Mouse (Mus musculus) limb, embryonic 11.5 days (tissue): ENCODE measurements around the gene Gnl1. TPM values are rescaled to one million over a fixed set of nuclear protein-coding genes. Genes with fewer than 3 reads are reported as not detected.
"Not testable (repeated sequence)": the region's sequence is repeated elsewhere in the genome, so short reads cannot be mapped to it uniquely, and the experiment has no call there.

Experiments used
- ATAC-seq: fragments of 200-750 bp; cut with Nextera tagmentation; 2 replicates; pipeline ENCODE4 v1.8.0; 2017; ENCODE audit warnings: low read depth; ENCODE audit not compliant: insufficient number of reproducible peaks, low FRiP score, low TSS enrichment
- DNase-seq: peaks from one replicate; pipeline ENCODE4 v3.0.0-alpha.2; 2015; ENCODE audit warnings: low spot score
- H3K27ac ChIP-seq: fragments of 300-500 bp; sonication (generic); replicated peaks from 2 replicates; pipeline ENCODE4 v1.5.1; 2014; ENCODE audit warnings: low read depth, mild to moderate bottlenecking, low read length
- H3K27me3 ChIP-seq: fragments of 300-500 bp; sonication (generic); 2 replicates; pipeline ENCODE4 v1.6.1; 2014; ENCODE audit warnings: mild to moderate bottlenecking, low read length, mixed read lengths; ENCODE audit not compliant: control insufficient read depth, insufficient read depth
- H3K36me3 ChIP-seq: fragments of 300-500 bp; sonication (generic); 2 replicates; pipeline ENCODE4 v1.6.1; 2014; ENCODE audit warnings: mild to moderate bottlenecking, low read length, moderate library complexity, mixed read lengths; ENCODE audit not compliant: control insufficient read depth, insufficient read depth
- H3K4me1 ChIP-seq: fragments of 300-500 bp; sonication (generic); 2 replicates; pipeline ENCODE4 v1.6.1; 2014; ENCODE audit warnings: low read length, mixed read lengths; ENCODE audit not compliant: control insufficient read depth, insufficient read depth
- H3K4me2 ChIP-seq: fragments of 300-500 bp; sonication (generic); 2 replicates; pipeline ENCODE4 v1.6.1; 2014; ENCODE audit warnings: low read depth, mild to moderate bottlenecking, moderate library complexity; ENCODE audit not compliant: severe bottlenecking
- H3K4me3 ChIP-seq: fragments of 300-500 bp; sonication (generic); 2 replicates; pipeline ENCODE4 v1.5.1; 2014; ENCODE audit warnings: low read depth, low read length
- H3K9ac ChIP-seq: fragments of 300-500 bp; sonication (generic); 2 replicates; pipeline ENCODE4 v1.6.1; 2014; ENCODE audit warnings: mild to moderate bottlenecking, low read length
- H3K9me3 ChIP-seq: fragments of 300-500 bp; sonication (generic); 2 replicates; pipeline ENCODE4 v1.6.1; 2016; ENCODE audit warnings: low read length; ENCODE audit not compliant: control insufficient read depth
- WGBS: fragments of 180-500 bp; shearing (Covaris S2); extraction: QIAGEN DNeasy Blood & Tissue Kit; methylation state at CpG from one replicate; pipeline ENCODE4 v1.1.7; 2014; 5-methylcytosine and 5-hydroxymethylcytosine counted together
- polyA plus RNA-seq: library from polyadenylated mRNA; unstranded; fragments of >200 nt; fragmentation: Nextera tagmentation; extraction: Ambion mirVana; gene quantifications from 2 replicates; pipeline ENCODE4 v1.2.1, GENCODE M21; 2014

Gene Gnl1
- polyA plus RNA-seq, 1 experiment from 2014 or later = 40.8 TPM

GRCm38 (mm10) chr17:35998545-35999305 is 19.1 kb downstream of the Gnl1 start:
- H3K4me3 ChIP-seq = no peak overlapping the region

GRCm38 (mm10) chr17:35999356-35999755 is 19.7 kb downstream of the Gnl1 start:
- DNase-seq (no peak), ATAC-seq (no peak)
- H3K4me3 ChIP-seq = no peak overlapping the region
- 91% methylated on average over 7 of the region's 7 CpGs for WGBS
- no peak overlapping the region for H3K27ac ChIP-seq
- H3K4me1 ChIP-seq = peaks cover 9% of the 10 kb centered on the region; the same call in 1 of the 2 replicates
- no peak overlapping the region for H3K4me2 ChIP-seq
- H3K9me3 ChIP-seq = no peaks in the 10 kb centered on the region
- H3K27me3 ChIP-seq = no peaks in the 10 kb centered on the region
- H3K9ac ChIP-seq = no peak overlapping the region
- no peaks in the 10 kb centered on the region for H3K36me3 ChIP-seq

More at GRCm38 (mm10) chr17:35998545-35999305, 19.1 kb downstream of the Gnl1 start:
- H3K9ac ChIP-seq = no peak overlapping the region
- ATAC-seq (no peak), DNase-seq (no peak)
- no peaks in the 10 kb centered on the region for H3K36me3 ChIP-seq
- no peak overlapping the region for H3K4me2 ChIP-seq
- H3K27me3 ChIP-seq = no peaks in the 10 kb centered on the region
- 90% methylated on average over 6 of the region's 6 CpGs for WGBS
- H3K27ac ChIP-seq = no peak overlapping the region
- peaks cover 9% of the 10 kb centered on the region; the same call in 1 of the 2 replicates for H3K4me1 ChIP-seq
- no peaks in the 10 kb centered on the region for H3K9me3 ChIP-seq

- Histone ChIP-seq H3K4me3 (no peak overlapping the region), H3K27me3 (no peaks in the 10 kb centered on the region), H3K27ac (no peak overlapping the region), H3K9ac (no peak overlapping the region), H3K9me3 (no peaks in the 10 kb centered on the region), H3K4me2 (no peak overlapping the region), H3K4me1 (peaks cover 5% of the 10 kb centered on the region; the same call in 1 of the 2 replicates), H3K36me3 (no peaks in the 10 kb centered on the region)
- DNase-seq (no peak), ATAC-seq (no peak)
- WGBS = 90% methylated on average over 4 of the region's 4 CpGs
Measured at GRCm38 (mm10) chr17:36000349-36000748, 20.7 kb downstream of the Gnl1 start.

GRCm38 (mm10) chr17:36001121-36001897 is 21.7 kb downstream of the Gnl1 start:
- H3K27ac ChIP-seq = no peak overlapping the region
- H3K4me3 ChIP-seq = no peak overlapping the region
- DNase-seq (no peak), ATAC-seq (no peak)
- peaks cover 3% of the 10 kb centered on the region for H3K36me3 ChIP-seq
- no peak overlapping the region for H3K9ac ChIP-seq
- no peaks in the 10 kb centered on the region for H3K27me3 ChIP-seq
- H3K4me1 ChIP-seq = 0 out of 2 replicates have a peak, but pooled peaks cover 2% of the 10 kb centered on the region
- H3K4me2 ChIP-seq = no peak overlapping the region
- WGBS = 94% methylated on average over 12 of the region's 12 CpGs
- H3K9me3 ChIP-seq = no peaks in the 10 kb centered on the region

GRCm38 (mm10) chr17:36001966-36002365 is 22.3 kb downstream of the Gnl1 start:
- Histone ChIP-seq H3K9me3 (no peaks in the 10 kb centered on the region), H3K9ac (no peak overlapping the region), H3K27me3 (no peaks in the 10 kb centered on the region), H3K27ac (no peak overlapping the region), H3K4me1 (0 out of 2 replicates have a peak, but pooled peaks cover 2% of the 10 kb centered on the region), H3K4me2 (no peak overlapping the region), H3K4me3 (no peak overlapping the region), H3K36me3 (peaks cover 3% of the 10 kb centered on the region)
- DNase-seq (no peak), ATAC-seq (no peak)
- WGBS = 94% methylated on average over 6 of the region's 6 CpGs

GRCm38 (mm10) chr17:36003331-36003730 is 23.7 kb downstream of the Gnl1 start:
- Histone ChIP-seq H3K4me1 (no peaks in the 10 kb centered on the region), H3K4me3 (no peak overlapping the region), H3K27me3 (no peaks in the 10 kb centered on the region), H3K9ac (no peak overlapping the region), H3K27ac (no peak overlapping the region), H3K9me3 (no peaks in the 10 kb centered on the region), H3K4me2 (no peak overlapping the region), H3K36me3 (peaks cover 3% of the 10 kb centered on the region)
- no peak for DNase-seq
- 93% methylated on average over 7 of the region's 7 CpGs for WGBS
- ATAC-seq = no peak

- not testable (repeated sequence) for H3K9ac ChIP-seq, H3K27ac ChIP-seq
- 97% methylated on average over 7 of the region's 7 CpGs for WGBS
Measured at GRCm38 (mm10) chr17:36004409-36004808, 24.8 kb downstream of the Gnl1 start.

GRCm38 (mm10) chr17:36014977-36015376 is 35.3 kb downstream of the Gnl1 start:
- ATAC-seq = no peak
- Histone ChIP-seq H3K9me3 (no peaks in the 10 kb centered on the region), H3K27me3 (no peaks in the 10 kb centered on the region), H3K4me2 (no peak overlapping the region), H3K4me3 (no peak overlapping the region), H3K9ac (no peak overlapping the region), H3K36me3 (no peaks in the 10 kb centered on the region; the same call in 1 of the 2 replicates), H3K27ac (no peak overlapping the region), H3K4me1 (no peaks in the 10 kb centered on the region)
- 91% methylated on average over 5 of the region's 5 CpGs for WGBS
- no peak for DNase-seq

More at GRCm38 (mm10) chr17:36004409-36004808, 24.8 kb downstream of the Gnl1 start:
- H3K4me1 ChIP-seq, H3K4me2 ChIP-seq, ATAC-seq, H3K9me3 ChIP-seq, H3K4me3 ChIP-seq, H3K27me3 ChIP-seq, H3K36me3 ChIP-seq, DNase-seq: not testable (repeated sequence)
